Mouse (Mus musculus): ENCODE results near the gene Ltb. TPM values are rescaled to one million over a fixed set of nuclear protein-coding genes. Genes with fewer than 3 reads are reported as not detected.

The Ltb gene
- total RNA-seq, 2 experiments from 2014 or later, result 0.76 to 0.77 TPM

- no peak for DNase-seq (ENCODE audit: low spot score in 2 of 2)
- Histone ChIP-seq H3K27ac (no peak within 1 kb of the TSS), H3K4me3 (no peak within 1 kb of the TSS)
- TF ChIP-seq CTCF (conservative IDR thresholded peaks at IDR 0.05), result no peak
Measured at GRCm38 (mm10) chr17:35187959-35188610, 6.2 kb upstream of the Ltb start, which contains the start of gene Lst1. Lst1 (minus strand) TSS chr17:35188439.

- Histone ChIP-seq H3K27ac (peak overlapping the region; percentile 47; the same call in 1 of the 2 replicates), H3K4me3 (no peak overlapping the region)
- no peak for TF ChIP-seq CTCF (conservative IDR thresholded peaks at IDR 0.05)
- no peak for DNase-seq (ENCODE audit: low spot score in 2 of 2)
Measured at GRCm38 (mm10) chr17:35189186-35189585, 5.1 kb upstream of the Ltb start.

- TF ChIP-seq CTCF (conservative IDR thresholded peaks at IDR 0.05), result no peak
- H3K27ac ChIP-seq, result peak overlapping the region; percentile 47; the same call in 1 of the 2 replicates
Measured at GRCm38 (mm10) chr17:35190096-35190495, 4.1 kb upstream of the Ltb start.

GRCm38 (mm10) chr17:35191723-35192122 is 2.5 kb upstream of the Ltb start:
- DNase-seq (ENCODE audit: low spot score in 2 of 2), result no peak
- TF ChIP-seq CTCF (conservative IDR thresholded peaks at IDR 0.05), result peak; percentile 29
- no peak overlapping the region for H3K27ac ChIP-seq
- no peak overlapping the region for H3K4me3 ChIP-seq

More at GRCm38 (mm10) chr17:35190096-35190495, 4.1 kb upstream of the Ltb start:
- no peak for DNase-seq (ENCODE audit: low spot score in 2 of 2)
- H3K4me3 ChIP-seq, result no peak overlapping the region

- DNase-seq (ENCODE audit: low spot score in 2 of 2), result no peak
- no peak overlapping the region for H3K4me3 ChIP-seq
- no peak for TF ChIP-seq CTCF (conservative IDR thresholded peaks at IDR 0.05)
Measured at GRCm38 (mm10) chr17:35192924-35193323, 1.3 kb upstream of the Ltb start.

GRCm38 (mm10) chr17:35194844-35195630 is 798 bp downstream of the Ltb start:
- DNase-seq (ENCODE audit: low spot score in 2 of 2), result no peak
- no peak for TF ChIP-seq CTCF (conservative IDR thresholded peaks at IDR 0.05)
- Histone ChIP-seq H3K27ac (no peak overlapping the region), H3K4me3 (peak overlapping the region; percentile 50)

More at GRCm38 (mm10) chr17:35192924-35193323, 1.3 kb upstream of the Ltb start:
- H3K27ac ChIP-seq, result no peak overlapping the region

GRCm38 (mm10) chr17:35195631-35196320 is 1.5 kb downstream of the Ltb start:
- Histone ChIP-seq H3K27ac (no peak overlapping the region), H3K4me3 (peak overlapping the region; percentile 50)
- DNase-seq (ENCODE audit: low spot score in 2 of 2), result peak; percentile 50 to 73
- TF ChIP-seq CTCF (conservative IDR thresholded peaks at IDR 0.05), result peak; percentile 98

- Histone ChIP-seq H3K4me3 (peak overlapping the region; percentile 50), H3K27ac (no peak overlapping the region)
- DNase-seq (ENCODE audit: low spot score in 2 of 2), result no peak
- TF ChIP-seq CTCF (conservative IDR thresholded peaks at IDR 0.05), result no peak
Measured at GRCm38 (mm10) chr17:35196321-35196641, 2.0 kb downstream of the Ltb start.

- DNase-seq (ENCODE audit: low spot score in 2 of 2), result no peak
- TF ChIP-seq CTCF (conservative IDR thresholded peaks at IDR 0.05), result no peak
- Histone ChIP-seq H3K27ac (no peak overlapping the region), H3K4me3 (no peak overlapping the region)
Measured at GRCm38 (mm10) chr17:35197126-35197525, 2.9 kb downstream of the Ltb start.

GRCm38 (mm10) chr17:35198029-35198428 is 3.8 kb downstream of the Ltb start:
- TF ChIP-seq CTCF (conservative IDR thresholded peaks at IDR 0.05), result no peak
- Histone ChIP-seq H3K27ac (no peak overlapping the region), H3K4me3 (no peak overlapping the region)
- DNase-seq (ENCODE audit: low spot score in 2 of 2), result no peak

GRCm38 (mm10) chr17:35198946-35199345 is 4.7 kb downstream of the Ltb start:
- Histone ChIP-seq H3K4me3 (no peak overlapping the region), H3K27ac (no peak overlapping the region)
- DNase-seq (ENCODE audit: low spot score in 2 of 2), result no peak
- no peak for TF ChIP-seq CTCF (conservative IDR thresholded peaks at IDR 0.05)

- no peak for DNase-seq (ENCODE audit: low spot score in 2 of 2)
- H3K4me3 ChIP-seq, result no peak overlapping the region
Measured at GRCm38 (mm10) chr17:35200398-35200797, 6.2 kb downstream of the Ltb start.

GRCm38 (mm10) chr17:35201128-35201527 is 6.9 kb downstream of the Ltb start:
- H3K4me3 ChIP-seq, result no peak overlapping the region
- DNase-seq (ENCODE audit: low spot score in 2 of 2), result no peak
- H3K27ac ChIP-seq, result no peak overlapping the region
- no peak for TF ChIP-seq CTCF (conservative IDR thresholded peaks at IDR 0.05)

More at GRCm38 (mm10) chr17:35200398-35200797, 6.2 kb downstream of the Ltb start:
- no peak overlapping the region for H3K27ac ChIP-seq
- no peak for TF ChIP-seq CTCF (conservative IDR thresholded peaks at IDR 0.05)

Measured in layer of hippocampus, adult 2 months (tissue).